Mouse (Mus musculus): ENCODE results near the gene Hist1h3i. TPM values are rescaled to one million over a fixed set of nuclear protein-coding genes. Genes with fewer than 3 reads are reported as not detected.
"Not testable (repeated sequence)": the region's sequence is repeated elsewhere in the genome, so short reads cannot be mapped to it uniquely, and the experiment has no call there.

Gene Hist1h3i
- polyA plus RNA-seq, 1 experiment from 2014 or later: 110 TPM

- H3K27ac ChIP-seq: peak overlapping the region; percentile 93
- H3K4me3 ChIP-seq: peak overlapping the region; percentile 51
- peak overlapping the region; percentile 87 for H3K4me2 ChIP-seq (replicated peaks)
- H3K4me1 ChIP-seq: peaks cover 30% of the 10 kb centered on the region
- no peak for ATAC-seq (ENCODE audit: low FRiP score)
- no peaks in the 10 kb centered on the region for H3K27me3 ChIP-seq
- peak overlapping the region; percentile 67 for H3K9ac ChIP-seq
- no peaks in the 10 kb centered on the region for H3K9me3 ChIP-seq (replicated peaks)
- no peaks in the 10 kb centered on the region for H3K36me3 ChIP-seq
- WGBS: 7% methylated on average over 5 of the region's 5 CpGs
These were observed 33.6 kb downstream of the Hist1h3i start for GRCm38 (mm10) chr13:21749387-21750158.

GRCm38 (mm10) chr13:21745006-21745405, 38.2 kb downstream of the Hist1h3i start:
- Histone ChIP-seq H3K9ac (no peak overlapping the region), H3K36me3 (no peaks in the 10 kb centered on the region), H3K4me3 (no peak overlapping the region), H3K4me2 (replicated peaks) (no peak overlapping the region), H3K4me1 (peaks cover 17% of the 10 kb centered on the region), H3K9me3 (replicated peaks) (no peaks in the 10 kb centered on the region), H3K27me3 (no peaks in the 10 kb centered on the region), H3K27ac (no peak overlapping the region)
- WGBS: 98% methylated on average over 1 of the region's 1 CpGs
- ATAC-seq (ENCODE audit: low FRiP score): no peak

- not testable (repeated sequence) for H3K27me3 ChIP-seq; H3K9me3 ChIP-seq (replicated peaks)
- under 1% methylated on average over 49 of the region's 56 CpGs for WGBS
These were observed 48.0 kb downstream of the Hist1h3i start, which contains the start of gene Hist1h4j for GRCm38 (mm10) chr13:21734906-21735767. Gene Hist1h4j (plus strand): TSS chr13:21735064.

GRCm38 (mm10) chr13:21734010-21734905, 48.9 kb downstream of the Hist1h3i start:
- H3K27ac ChIP-seq: peak overlapping the region; percentile 98
- under 1% methylated on average over 21 of the region's 21 CpGs for WGBS

More at GRCm38 (mm10) chr13:21734906-21735767, 48.0 kb downstream of the Hist1h3i start, which contains the start of gene Hist1h4j:
- H3K9ac ChIP-seq: peak within 1 kb of the TSS; percentile 62
- not testable (repeated sequence) for H3K36me3 ChIP-seq, H3K4me1 ChIP-seq
- peak within 1 kb of the TSS; percentile 62 for H3K4me2 ChIP-seq (replicated peaks)
- H3K27ac ChIP-seq: peak within 1 kb of the TSS; percentile 98
- ATAC-seq (ENCODE audit: low FRiP score): peak; percentile 93
- H3K4me3 ChIP-seq: peak within 1 kb of the TSS; percentile 42

GRCm38 (mm10) chr13:21733466-21733865, 49.7 kb downstream of the Hist1h3i start:
- Histone ChIP-seq H3K4me2 (replicated peaks) (peak overlapping the region; percentile 62), H3K27me3 (no peaks in the 10 kb centered on the region), H3K4me1 (peaks cover 10% of the 10 kb centered on the region), H3K9me3 (replicated peaks) (no peaks in the 10 kb centered on the region), H3K4me3 (no peak overlapping the region), H3K9ac (0 out of 2 replicates have a peak overlapping the region, but pooled peaks have one; percentile 2), H3K36me3 (no peaks in the 10 kb centered on the region), H3K27ac (peak overlapping the region; percentile 98)
- 65% methylated on average over 5 of the region's 5 CpGs for WGBS
- ATAC-seq (ENCODE audit: low FRiP score): no peak; the same call in 1 of the 2 replicates

More at GRCm38 (mm10) chr13:21734010-21734905, 48.9 kb downstream of the Hist1h3i start:
- peak; percentile 84 for ATAC-seq (ENCODE audit: low FRiP score)
- Histone ChIP-seq H3K36me3 (no peaks in the 10 kb centered on the region), H3K9me3 (replicated peaks) (no peaks in the 10 kb centered on the region), H3K4me3 (peak overlapping the region; percentile 42), H3K4me1 (peaks cover 10% of the 10 kb centered on the region), H3K27me3 (no peaks in the 10 kb centered on the region), H3K9ac (peak overlapping the region; percentile 62), H3K4me2 (replicated peaks) (peak overlapping the region; percentile 62)

Small RNA genes within 50 kb of the gene (microRNA-seq; reads per million reads assigned to microRNA genes)
- gene Gm19658 (not detected), gene Gm44346 (not detected), gene Gm44454 (not detected), gene Gm44466 (not detected)

Other genes with a start within 250 kb of the Hist1h3i start
- gene Olfr1366, start 240.6 kb downstream of the Hist1h3i start, polyA plus RNA-seq (2016; fragmentation: Nextera tagmentation; extraction: Ambion mirVana): 0.20 and 0.22 TPM in 2 replicates
- not detected in 2 replicates for gene Olfr1535, start 223.5 kb downstream of the Hist1h3i start, polyA plus RNA-seq (2016; fragmentation: Nextera tagmentation; extraction: Ambion mirVana)
- gene Olfr1364, start 201.6 kb downstream of the Hist1h3i start, polyA plus RNA-seq (2016; fragmentation: Nextera tagmentation; extraction: Ambion mirVana): not detected in 2 replicates
- not detected in 2 replicates for gene Olfr1362, start 169.3 kb downstream of the Hist1h3i start, polyA plus RNA-seq (2016; fragmentation: Nextera tagmentation; extraction: Ambion mirVana)
- gene Olfr11, start 140.9 kb downstream of the Hist1h3i start, polyA plus RNA-seq (2016; fragmentation: Nextera tagmentation; extraction: Ambion mirVana): 0.07 TPM in 1 of 2 replicates, not detected in the other
- not detected in 2 replicates for gene Olfr1361, start 120.0 kb downstream of the Hist1h3i start, polyA plus RNA-seq (2016; fragmentation: Nextera tagmentation; extraction: Ambion mirVana)
- not detected in 2 replicates for gene Olfr1360, start 106.0 kb downstream of the Hist1h3i start, polyA plus RNA-seq (2016; fragmentation: Nextera tagmentation; extraction: Ambion mirVana)
- gene Olfr1359, start 85.3 kb downstream of the Hist1h3i start, polyA plus RNA-seq (2016; fragmentation: Nextera tagmentation; extraction: Ambion mirVana): not detected in 2 replicates
- gene Hist1h2bl, start 67.2 kb downstream of the Hist1h3i start, polyA plus RNA-seq (2016; fragmentation: Nextera tagmentation; extraction: Ambion mirVana): 3.6 and 4.4 TPM in 2 replicates
- 17.3 and 29.5 TPM in 2 replicates for gene Hist1h2ai, start 66.9 kb downstream of the Hist1h3i start, polyA plus RNA-seq (2016; fragmentation: Nextera tagmentation; extraction: Ambion mirVana)
- 8.9 and 18.3 TPM in 2 replicates for gene Hist1h3h, start 65.7 kb downstream of the Hist1h3i start, polyA plus RNA-seq (2016; fragmentation: Nextera tagmentation; extraction: Ambion mirVana)
- 2.6 and 4.9 TPM in 2 replicates for gene Hist1h2bm, start 61.3 kb downstream of the Hist1h3i start, polyA plus RNA-seq (2016; fragmentation: Nextera tagmentation; extraction: Ambion mirVana)
- gene Hist1h4j, start 48.3 kb downstream of the Hist1h3i start, polyA plus RNA-seq (2016; fragmentation: Nextera tagmentation; extraction: Ambion mirVana): 0.98 and 1.0 TPM in 2 replicates
- gene Hist1h4k, start 32.9 kb downstream of the Hist1h3i start, polyA plus RNA-seq (2016; fragmentation: Nextera tagmentation; extraction: Ambion mirVana): 2.9 TPM in 1 of 2 replicates, not detected in the other
- 12.2 and 28.3 TPM in 2 replicates for gene Hist1h2ak, start 29.5 kb downstream of the Hist1h3i start, polyA plus RNA-seq (2016; fragmentation: Nextera tagmentation; extraction: Ambion mirVana)
- 2.2 and 2.8 TPM in 2 replicates for gene Hist1h2bn, start 29.2 kb downstream of the Hist1h3i start, polyA plus RNA-seq (2016; fragmentation: Nextera tagmentation; extraction: Ambion mirVana)
- gene Hist1h1b, start 2.7 kb downstream of the Hist1h3i start, polyA plus RNA-seq (2016; fragmentation: Nextera tagmentation; extraction: Ambion mirVana): 23.2 and 23.6 TPM in 2 replicates
- gene Hist1h2an, start 3.8 kb upstream of the Hist1h3i start, polyA plus RNA-seq (2016; fragmentation: Nextera tagmentation; extraction: Ambion mirVana): 5.2 TPM in 1 of 2 replicates, not detected in the other
- gene Hist1h2bp, start 4.1 kb upstream of the Hist1h3i start, polyA plus RNA-seq (2016; fragmentation: Nextera tagmentation; extraction: Ambion mirVana): 1.9 and 2.4 TPM in 2 replicates
- gene Hist1h2bq, start 26.8 kb upstream of the Hist1h3i start, polyA plus RNA-seq (2016; fragmentation: Nextera tagmentation; extraction: Ambion mirVana): 14.1 and 15.3 TPM in 2 replicates
- gene Hist1h2ao, start 27.1 kb upstream of the Hist1h3i start, polyA plus RNA-seq (2016; fragmentation: Nextera tagmentation; extraction: Ambion mirVana): 3.4 TPM in 1 of 2 replicates, not detected in the other
- not detected in 2 replicates for gene Hist1h4m, start 28.4 kb upstream of the Hist1h3i start, polyA plus RNA-seq (2016; fragmentation: Nextera tagmentation; extraction: Ambion mirVana)
- 6.2 and 10.1 TPM in 2 replicates for gene Hist1h4n, start 48.8 kb upstream of the Hist1h3i start, polyA plus RNA-seq (2016; fragmentation: Nextera tagmentation; extraction: Ambion mirVana)
- gene Hist1h2ap, start 50.1 kb upstream of the Hist1h3i start, polyA plus RNA-seq (2016; fragmentation: Nextera tagmentation; extraction: Ambion mirVana): 2,700 and 3,374 TPM in 2 replicates
- 14.3 and 15.1 TPM in 2 replicates for gene Hist1h2br, start 50.4 kb upstream of the Hist1h3i start, polyA plus RNA-seq (2016; fragmentation: Nextera tagmentation; extraction: Ambion mirVana)
- gene Zfp184, start 161.7 kb upstream of the Hist1h3i start, polyA plus RNA-seq (2016; fragmentation: Nextera tagmentation; extraction: Ambion mirVana): 19.1 and 20.5 TPM in 2 replicates
- gene Pom121l2, start 197.8 kb upstream of the Hist1h3i start, polyA plus RNA-seq (2016; fragmentation: Nextera tagmentation; extraction: Ambion mirVana): 0.14 TPM in 1 of 2 replicates, not detected in the other
- gene Prss16, start 226.4 kb upstream of the Hist1h3i start, polyA plus RNA-seq (2016; fragmentation: Nextera tagmentation; extraction: Ambion mirVana): 0.23 and 0.48 TPM in 2 replicates